Mouse (Mus musculus): Measurements from ENCODE around the gene Satl1.
"Not testable (repeated sequence)": the region's sequence is repeated elsewhere in the genome, so short reads cannot be mapped to it uniquely, and the experiment has no call there.

The Satl1 gene

DNA sequence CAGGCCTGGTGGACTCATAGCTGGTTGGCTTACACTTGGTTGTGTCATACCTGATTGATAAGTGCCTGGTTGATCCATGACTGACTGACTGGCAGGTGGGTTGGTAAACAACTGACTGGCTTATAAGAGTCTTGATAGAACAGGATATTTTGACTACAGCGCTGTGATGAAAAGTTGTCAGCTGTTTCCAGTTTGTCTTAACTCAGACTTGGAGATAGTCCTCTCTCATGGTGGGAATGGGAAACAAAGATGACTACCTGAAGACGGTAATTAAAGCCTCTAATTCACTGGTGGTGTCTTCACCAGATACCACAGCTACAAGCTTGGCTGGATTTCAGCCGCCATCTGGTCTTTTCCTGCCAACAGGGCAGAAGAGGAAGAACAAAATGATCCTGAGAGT lies at the start of gene Satl1:
TSS of gene Satl1 (minus strand) at position 101 of the 400 bp plus-strand sequence.
- DNase-seq = no peak

DNA sequence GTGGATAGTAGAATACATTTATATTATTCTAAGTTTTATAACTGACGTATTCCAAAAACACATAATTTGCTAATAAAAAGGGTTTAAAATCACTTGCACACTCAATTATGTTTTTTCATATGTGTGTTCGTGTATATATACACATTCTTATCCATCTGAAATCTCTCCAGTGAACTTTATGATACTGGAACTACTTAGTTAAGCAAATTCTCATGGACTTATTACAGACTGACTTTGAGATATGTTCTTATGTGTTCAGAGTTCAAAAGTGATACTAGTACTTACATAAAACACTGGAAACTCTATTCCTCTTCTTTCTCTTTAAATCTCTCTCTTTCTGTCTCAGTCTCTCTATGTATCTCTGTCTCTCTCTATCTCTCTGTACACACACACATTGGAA lies 31.5 kb upstream of the Satl1 start:
- DNase-seq = no peak

DNA sequence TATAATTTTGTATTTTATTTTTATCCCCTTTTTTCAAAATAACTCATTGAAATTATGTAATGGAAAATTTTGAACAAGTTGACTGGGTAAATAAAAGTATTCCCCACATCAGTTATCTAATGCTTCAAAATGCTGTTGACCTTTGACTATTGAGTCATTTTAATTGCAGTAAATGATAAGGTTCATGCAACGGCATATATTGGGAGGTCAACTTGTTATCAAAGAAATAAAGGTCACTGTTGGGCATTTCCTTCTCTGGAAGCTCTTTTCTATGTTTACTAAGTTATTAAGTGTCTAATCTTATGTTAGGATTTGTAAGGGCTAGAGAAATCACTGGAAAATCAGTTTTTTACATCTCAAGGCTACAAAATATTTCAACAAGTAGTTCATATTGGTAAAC lies 31.0 kb upstream of the Satl1 start:
- no peak for DNase-seq

DNA sequence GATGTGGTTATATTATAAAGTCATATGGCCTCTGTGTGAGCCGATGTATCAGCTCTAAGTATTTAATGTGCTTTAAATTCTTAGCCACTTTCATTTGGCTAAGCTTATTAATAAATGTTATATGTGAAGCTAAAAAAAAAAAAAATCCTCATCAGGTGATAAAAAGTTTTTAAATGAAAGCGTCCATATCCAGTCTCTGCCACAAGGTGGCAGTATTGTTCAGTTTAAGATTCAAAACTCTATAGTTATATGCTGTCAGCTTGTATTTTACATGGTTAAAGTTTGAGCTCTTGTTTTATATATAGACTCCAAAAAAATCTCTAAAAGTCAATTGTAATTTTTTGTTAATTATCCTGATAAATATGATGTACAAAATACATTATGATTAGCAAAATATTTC lies 16.4 kb upstream of the Satl1 start:
- DNase-seq = not testable (repeated sequence)

DNA sequence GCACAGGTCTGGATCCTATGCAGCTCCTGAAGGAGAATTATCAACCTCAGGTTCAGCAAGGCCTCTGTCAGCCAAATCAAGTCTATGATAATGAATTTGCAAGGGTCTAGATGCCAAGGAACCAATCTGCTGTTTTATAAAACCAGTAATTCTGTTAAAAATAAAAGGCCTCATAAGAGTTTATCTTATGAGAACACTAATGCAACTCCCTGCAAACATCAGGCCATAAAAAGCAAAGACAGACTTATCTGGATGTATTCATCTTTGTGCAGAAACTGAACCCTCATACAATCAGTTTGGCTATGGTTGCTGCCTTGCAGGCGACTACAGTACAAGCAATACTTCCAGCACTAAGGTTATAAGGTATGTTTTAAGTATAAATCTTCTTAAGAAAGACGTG lies 5.7 kb upstream of the Satl1 start:
- no peak for DNase-seq

DNA sequence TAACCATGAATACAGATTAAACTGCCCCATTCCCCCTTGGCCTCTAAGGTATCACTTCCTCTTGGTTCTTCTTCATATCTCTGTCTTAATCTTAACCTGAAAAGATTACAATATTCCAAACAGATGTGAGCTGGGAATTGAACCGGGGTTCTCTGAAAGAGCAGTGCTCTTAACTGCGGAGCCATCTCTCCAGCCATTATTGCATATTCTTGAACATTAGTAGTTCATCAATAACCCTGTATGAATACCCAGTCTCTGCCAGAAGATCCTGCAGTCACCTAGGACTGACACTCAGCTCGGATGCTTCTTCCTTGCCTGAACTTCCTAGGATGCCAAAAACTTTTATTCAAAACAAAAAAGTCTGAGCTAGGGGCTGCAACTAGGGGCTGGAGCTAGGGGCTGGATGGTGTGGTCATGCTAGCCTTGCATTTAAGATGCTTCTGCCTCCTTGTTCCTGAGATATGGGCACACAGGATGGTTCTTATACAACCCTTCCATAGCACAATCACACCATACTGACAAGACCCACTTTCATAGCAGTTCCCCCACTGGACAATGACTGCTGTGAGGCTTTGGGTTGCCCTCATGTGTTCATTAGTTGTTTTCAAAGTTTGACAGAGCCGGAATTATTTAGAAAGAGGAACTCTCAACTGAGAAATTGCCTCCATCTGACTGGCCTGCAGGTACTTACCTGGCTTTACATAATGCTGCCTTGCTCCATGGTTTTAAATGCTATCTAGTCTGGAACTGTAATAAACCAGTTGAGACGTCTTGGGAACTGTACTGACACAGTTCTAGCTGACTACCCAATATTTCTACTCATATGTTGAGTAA lies 35.8 kb downstream of the Satl1 start:
- peak; percentile 28 for DNase-seq

DNA sequence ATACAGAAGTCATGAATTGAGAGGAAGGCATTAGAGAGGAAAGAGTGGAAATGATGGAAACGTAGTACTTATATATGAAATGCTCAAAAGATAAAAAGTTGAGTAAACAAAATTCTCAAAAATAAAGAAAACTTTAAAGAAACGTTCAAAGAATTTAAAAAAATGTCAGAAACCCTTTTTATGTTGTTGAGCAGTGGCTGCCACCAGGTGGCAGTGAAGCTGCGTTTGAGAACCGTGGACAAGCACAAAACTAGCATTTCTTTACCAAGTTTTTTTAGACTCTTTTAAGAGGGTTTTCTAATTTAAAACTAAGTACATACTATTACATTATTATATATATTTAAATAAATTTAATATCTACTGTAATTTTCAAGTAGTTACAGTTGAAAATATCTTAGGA lies 38.2 kb downstream of the Satl1 start:
- DNase-seq = no peak

DNA sequence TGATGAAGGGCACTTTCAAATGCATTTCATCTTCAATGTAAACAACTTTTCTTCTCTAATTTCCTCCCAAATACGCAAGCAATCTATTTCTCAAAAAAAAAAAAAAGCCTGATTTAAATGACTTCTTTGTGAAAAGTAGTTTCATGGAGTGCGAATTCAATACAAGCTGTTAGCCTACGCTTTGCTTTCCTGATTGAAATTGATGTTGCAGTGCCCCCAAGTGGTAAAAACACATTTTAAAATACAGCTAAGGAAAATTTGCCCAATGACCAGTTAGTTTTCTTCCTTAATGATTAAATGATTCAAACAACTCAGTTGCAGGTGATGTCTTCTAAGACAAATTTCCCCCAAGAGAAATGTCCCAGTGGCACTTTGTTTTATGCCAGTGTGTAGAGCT lies 58.2 kb downstream of the Satl1 start:
- DNase-seq = no peak

DNA sequence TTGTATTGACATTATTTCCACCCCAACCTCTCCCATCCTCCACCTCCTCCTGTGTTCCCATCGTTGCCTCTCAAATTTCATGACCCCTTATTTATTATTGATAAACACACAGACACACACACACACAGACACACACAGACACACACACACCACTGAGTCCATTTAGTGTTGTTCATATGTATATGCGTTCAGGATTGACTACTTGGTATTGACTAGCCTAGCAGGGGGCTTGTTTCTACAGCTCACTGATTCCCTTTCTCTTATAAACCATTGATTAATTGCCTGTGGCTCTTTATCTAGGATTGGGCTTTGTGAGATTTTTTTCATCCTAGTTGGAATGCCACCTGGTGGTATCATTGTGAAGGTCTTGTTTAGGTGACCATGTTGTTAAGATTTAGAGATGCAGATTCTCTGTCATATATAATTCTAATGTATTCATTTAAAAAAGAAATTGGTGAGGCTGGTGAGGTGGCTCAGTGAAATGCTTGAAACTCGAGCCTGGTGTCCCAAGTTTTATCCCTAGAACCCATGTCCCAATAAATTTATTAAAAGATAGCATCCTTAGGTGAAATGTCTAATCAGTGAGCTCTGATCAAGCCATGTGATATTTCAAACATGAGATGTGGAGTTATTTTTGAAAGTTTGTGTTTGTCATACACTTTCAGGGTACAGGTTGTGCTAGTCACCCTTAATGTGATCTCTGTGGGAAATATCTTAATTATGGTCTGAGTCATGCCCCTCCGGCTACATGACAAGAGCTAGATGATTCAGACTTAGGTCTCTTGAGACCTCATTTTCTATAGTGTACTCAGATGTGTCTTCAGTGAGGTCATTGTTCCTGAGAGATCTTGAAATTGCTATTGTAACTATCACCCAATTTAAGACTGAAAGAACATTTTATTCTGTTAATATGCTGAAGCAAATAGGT lies 58.8 kb downstream of the Satl1 start:
- DNase-seq = no peak

DNA sequence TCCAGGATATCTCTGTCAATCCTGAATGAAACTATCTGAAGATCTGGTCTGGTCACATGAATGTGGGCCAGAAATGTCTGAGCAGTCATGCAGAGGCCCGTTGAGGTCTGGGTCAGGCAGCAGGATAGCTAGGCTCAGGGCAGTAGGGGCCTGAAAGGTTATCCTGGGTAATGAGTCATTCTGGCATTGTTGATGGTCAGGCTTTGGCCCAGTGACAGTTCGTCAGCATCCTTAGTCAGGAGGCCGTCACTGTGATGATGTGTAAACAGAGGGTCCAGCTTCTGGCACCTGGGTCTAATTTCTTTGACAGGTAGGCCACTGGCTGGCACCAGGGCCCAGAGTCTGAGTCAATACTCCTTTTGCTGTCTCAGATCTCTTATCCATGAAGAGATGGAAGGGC lies 67.1 kb downstream of the Satl1 start:
- DNase-seq = no peak
